Mouse (Mus musculus): Measurements from ENCODE around the gene Kif3c. TPM values are rescaled to one million over a fixed set of nuclear protein-coding genes. Genes with fewer than 3 reads are reported as not detected.
A peak's percentile ranks its signal among the peaks of the same experiment; 100 is the strongest.
"Not testable (repeated sequence)": the region's sequence is repeated elsewhere in the genome, so short reads cannot be mapped to it uniquely, and the experiment has no call there.

Gene Kif3c
- total RNA-seq, 2 experiments from 2014 or later, result 24.0 to 30.5 TPM

DNA sequence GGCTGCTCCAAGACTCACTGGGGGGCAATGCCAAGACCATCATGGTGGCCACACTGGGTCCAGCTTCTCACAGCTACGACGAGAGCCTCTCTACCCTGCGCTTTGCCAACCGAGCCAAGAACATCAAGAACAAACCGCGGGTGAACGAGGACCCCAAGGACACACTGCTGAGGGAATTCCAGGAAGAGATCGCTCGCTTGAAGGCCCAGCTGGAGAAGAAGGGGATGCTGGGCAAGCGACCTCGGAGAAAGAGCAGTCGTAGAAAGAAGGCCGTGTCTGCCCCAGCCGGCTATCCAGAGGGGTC lies 2.0 kb downstream of the Kif3c start:
- DNase-seq (ENCODE audit: low spot score), result no peak

DNA sequence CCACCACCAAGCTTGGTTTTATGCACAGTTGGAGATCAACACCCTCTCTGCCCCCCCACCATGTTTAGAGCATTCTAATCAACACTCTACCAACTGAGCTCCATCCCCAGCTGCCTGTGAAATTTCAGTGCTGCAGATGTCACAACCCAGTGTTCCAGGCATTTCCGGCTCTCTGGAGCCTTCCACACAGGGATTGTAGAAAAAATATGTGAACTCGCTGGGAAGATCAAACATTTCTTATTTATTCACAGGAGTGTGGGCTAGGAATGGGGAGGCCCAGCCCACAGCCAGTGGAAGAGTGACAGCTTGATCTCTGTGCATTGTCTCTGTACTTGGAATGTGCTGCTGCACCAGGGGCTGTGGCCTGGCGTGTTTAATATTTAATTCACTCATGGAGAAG lies 3.8 kb downstream of the Kif3c start:
- no peak for DNase-seq (ENCODE audit: low spot score)

DNA sequence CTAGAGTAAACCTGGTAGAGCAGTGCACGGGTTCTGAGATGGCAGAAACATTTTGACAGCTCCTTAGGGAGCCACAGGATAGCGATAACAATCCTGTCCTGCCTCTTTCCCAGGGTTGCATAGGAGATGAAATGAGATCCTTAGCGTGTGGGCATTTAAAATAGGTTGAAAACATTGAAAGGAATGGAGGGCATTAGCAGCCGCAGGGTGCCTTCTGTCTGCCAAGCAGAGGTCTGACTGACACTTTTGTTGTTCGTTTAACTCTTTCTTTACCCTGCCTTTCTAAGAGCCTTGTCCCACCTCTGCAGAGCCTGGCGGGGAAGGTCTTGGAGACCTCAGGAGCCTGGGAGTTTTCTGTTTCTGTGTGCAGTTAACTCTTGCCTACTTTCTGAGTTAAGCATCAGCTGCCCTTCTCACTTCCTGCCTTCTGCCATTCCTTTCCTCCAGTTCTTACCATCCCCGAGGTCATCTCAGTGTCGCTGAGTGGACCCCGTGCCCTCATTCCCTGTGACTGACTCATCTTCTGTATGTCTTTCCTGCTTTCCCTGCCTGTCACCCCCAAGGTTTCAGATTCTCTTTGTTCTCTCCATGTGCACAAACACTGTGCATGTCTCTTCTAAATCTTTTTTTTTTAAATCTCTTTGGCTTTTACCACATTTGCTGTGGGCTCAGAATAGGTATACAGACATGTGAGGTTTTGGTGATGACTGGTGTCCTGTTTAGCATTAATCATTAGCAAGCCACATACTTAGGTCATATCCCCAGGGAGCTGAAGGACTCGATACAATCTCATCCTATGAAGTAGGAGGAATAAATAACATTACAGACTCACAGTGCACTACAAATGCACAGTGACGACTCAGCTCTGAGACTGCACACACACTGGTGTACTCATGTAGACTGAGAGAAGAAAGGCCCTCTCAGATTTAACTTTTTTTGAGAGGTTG lies 6.3 kb downstream of the Kif3c start:
- DNase-seq (ENCODE audit: low spot score), result no peak

DNA sequence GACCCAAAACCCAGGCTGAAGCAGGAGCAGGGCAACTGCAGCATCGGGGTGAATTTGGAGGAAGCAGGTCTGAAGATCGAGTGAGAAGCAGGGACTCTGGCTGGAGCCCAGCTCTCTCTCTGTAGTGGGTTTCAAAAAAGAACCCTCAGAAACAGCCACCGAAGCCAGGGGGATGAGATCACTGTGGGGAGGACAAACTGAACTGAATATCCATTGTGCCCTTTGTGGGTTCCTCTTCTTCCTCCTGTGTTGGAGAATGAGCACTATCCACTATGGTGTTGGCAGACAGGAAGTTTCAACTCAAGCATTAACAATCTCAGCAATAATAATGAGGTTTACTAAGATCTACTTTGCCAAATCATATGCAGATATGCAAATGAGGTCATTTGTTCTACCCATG lies 7.1 kb downstream of the Kif3c start:
- no peak for DNase-seq (ENCODE audit: low spot score)

DNA sequence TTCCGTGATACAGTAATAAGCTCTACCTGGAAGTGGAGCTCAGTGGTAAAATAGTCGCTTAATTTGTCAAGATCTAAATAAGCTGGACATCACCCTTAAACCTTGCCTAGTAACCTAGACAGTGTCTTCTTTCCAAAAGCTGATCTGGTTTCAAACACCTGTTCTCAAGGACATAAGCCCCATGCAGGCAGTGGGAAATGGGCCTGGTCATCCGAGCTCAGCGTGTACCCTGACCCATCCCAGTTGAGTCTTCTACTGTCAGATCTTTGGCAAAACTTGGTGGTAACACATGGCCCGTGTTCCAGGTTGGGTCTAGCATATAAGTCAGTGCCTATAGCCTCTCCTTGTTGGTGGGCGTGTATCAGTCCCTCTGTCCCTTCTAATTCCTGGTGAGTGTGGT lies 8.6 kb downstream of the Kif3c start:
- peak; percentile 74 for DNase-seq (ENCODE audit: low spot score)

DNA sequence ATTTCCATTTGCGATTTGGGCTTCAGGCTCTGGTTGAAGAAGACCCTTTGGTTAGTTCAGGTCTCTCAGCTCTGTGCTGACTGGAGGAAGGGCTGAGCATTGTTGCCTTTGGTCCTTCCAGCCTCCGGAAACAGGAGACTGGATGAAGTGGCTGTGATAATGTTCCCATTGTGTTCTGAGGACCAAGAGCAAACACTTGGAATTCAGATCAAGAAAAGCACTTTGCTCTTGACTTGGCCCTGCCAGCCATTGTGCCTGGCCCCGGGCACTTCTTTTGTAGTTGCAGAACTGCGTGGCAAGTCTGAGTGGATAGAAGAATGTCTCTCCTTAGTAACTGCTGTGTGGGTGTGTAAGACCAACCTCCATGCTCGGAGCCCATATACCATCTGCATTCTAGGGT lies 9.6 kb downstream of the Kif3c start:
- DNase-seq (ENCODE audit: low spot score), result no peak

DNA sequence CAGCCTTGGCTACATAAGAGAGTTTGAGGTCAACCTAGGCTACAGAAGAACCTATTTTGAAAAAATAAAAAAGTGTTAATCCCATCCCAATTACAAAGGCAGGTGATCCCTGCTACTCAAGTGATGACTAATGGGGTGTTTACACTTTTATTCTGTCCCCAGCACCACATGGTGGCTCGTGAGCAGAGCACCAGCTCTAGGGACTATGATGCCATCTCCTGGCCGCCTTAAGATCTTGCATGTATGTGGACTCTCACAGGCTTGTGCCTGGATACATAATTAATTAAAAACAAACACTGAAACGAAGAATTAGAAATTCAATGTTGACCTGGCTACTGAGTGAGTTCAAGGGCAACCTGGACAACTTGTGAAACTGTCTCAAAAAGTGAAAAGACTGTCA lies 12.3 kb downstream of the Kif3c start:
- DNase-seq (ENCODE audit: low spot score), result no peak

DNA sequence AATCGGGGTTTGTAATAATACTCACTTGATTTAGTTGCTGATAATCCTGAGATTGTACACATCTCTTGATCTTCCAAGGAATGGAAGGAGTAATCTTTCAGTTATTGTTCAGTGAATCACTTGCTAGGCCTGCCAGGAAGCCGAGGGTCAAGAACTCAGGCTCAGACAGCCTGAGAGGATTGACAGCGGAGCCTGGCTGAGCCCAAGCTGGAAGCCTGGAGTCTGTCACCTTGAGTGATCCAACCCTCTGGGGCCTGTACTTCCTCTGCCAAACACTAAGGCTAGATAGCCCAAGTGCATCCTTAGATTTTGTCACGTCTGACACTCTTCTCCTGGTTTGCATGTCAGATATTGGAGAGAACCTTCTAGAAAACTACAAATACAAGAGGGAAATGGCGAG lies 12.8 kb downstream of the Kif3c start:
- no peak for DNase-seq (ENCODE audit: low spot score)

DNA sequence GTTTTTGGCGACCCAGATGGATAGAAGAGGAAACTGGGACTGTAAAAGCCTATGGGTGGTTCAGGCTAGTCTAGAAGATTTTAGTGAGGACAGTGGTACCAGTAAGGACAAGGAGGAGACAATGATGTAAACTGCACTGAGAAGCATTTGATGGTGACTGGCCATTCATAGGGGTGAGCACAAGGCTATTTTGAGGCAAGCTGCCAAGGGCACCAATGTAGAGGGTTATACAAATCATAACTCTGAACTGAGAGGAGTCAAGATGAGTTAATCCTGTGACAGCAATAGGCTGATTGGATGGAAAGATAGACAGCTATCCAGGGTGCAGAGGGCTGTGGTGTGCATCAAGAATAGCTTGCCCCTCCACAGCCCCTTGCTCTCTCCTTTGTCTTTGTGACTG lies 19.9 kb downstream of the Kif3c start:
- DNase-seq (ENCODE audit: low spot score), result no peak

DNA sequence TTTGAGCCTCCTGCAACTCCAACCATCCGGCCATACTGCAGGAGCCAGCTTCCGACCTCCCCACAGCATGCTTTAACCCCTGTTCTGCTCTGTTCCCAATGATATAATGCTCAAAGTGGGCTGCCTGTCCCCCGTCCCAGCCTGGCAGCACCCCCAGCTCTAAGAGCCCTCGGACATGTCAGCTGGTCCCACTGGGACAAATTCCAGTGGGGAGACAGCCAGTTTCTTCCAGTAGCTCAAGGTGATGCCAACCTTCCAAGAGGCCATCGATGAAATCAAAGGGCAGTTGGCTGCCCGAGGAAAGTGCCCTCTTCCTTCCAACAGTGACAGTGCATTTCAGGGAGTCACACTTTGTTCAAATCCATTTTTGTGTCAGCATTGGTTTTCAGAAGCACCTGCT lies 20.3 kb downstream of the Kif3c start:
- DNase-seq (ENCODE audit: low spot score), result no peak

DNA sequence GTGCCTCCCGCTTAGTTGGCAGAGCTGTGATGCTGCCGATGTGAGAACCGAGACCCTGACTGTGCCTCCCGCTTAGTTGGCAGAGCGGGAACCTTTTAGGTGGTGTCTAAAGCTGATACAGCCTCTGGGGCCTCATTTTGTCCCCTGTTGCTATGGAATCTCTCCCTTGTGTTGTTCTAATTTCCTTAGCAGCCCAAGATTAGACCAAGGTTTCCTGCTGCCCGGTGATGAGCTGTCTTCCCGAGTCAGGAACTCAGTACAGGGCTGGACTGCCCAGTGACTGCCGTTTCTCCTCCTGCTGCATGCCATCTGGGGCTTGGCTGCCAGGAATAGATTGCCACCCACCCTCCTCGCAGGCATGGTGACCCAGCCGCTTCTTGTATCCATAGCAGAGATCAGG lies 21.0 kb downstream of the Kif3c start:
- DNase-seq (ENCODE audit: low spot score), result no peak

DNA sequence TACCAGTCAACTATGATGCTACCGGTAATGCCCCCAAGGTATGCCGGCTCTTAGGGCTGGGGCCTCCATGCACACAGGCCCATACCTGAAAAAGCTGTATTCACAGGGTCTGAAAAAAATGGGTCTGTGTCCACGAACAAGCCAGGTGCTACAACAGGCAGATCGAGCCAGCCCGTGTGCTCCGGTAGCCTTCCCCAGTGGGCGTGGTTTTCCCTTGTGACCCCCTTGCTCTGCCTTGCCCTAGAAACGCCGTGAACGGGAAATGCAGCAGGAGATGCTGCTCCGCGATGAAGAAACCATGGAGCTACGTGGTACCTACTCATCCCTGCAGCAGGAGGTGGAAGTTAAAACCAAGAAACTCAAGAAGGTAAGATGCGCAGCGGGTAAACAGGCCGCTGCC lies 23.0 kb downstream of the Kif3c start:
- no peak for DNase-seq (ENCODE audit: low spot score)

DNA sequence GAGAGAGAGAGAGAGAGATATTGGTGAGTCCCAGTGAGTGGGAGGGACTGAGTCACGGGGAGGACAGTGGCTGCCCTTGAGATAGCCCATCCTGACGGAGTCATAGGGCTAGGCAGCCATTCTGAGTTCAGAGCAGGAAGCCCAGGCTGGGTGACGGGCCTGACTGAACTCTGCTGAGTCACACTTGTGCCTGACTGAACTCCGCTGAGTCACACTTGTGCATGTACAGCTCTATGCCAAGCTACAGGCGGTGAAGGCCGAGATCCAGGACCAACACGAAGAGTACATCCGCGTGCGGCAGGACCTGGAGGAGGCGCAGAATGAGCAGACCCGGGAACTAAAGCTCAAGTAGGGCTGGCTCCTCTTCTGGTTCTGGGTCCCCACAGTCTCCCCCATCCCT lies 24.5 kb downstream of the Kif3c start:
- DNase-seq (ENCODE audit: low spot score), result no peak

DNA sequence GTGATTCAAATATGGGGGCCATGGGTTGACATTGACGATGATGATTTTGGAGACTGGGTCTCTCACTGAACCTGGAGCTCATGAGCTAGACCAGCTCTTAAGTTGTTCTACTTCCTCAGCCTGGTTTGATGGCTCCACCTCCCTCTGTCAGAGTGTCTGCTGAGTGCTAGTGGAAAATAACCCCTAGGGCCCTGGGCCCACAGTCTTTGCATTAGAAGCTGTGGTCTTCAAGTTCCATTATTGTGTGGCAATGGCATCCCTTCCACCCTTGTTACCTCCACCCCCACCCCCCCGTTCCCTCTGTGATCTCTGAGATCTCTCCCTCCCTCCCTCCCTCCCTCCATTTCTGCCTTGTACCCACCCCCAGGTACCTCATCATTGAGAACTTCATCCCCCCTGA lies 25.1 kb downstream of the Kif3c start:
- DNase-seq (ENCODE audit: low spot score), result no peak

DNA sequence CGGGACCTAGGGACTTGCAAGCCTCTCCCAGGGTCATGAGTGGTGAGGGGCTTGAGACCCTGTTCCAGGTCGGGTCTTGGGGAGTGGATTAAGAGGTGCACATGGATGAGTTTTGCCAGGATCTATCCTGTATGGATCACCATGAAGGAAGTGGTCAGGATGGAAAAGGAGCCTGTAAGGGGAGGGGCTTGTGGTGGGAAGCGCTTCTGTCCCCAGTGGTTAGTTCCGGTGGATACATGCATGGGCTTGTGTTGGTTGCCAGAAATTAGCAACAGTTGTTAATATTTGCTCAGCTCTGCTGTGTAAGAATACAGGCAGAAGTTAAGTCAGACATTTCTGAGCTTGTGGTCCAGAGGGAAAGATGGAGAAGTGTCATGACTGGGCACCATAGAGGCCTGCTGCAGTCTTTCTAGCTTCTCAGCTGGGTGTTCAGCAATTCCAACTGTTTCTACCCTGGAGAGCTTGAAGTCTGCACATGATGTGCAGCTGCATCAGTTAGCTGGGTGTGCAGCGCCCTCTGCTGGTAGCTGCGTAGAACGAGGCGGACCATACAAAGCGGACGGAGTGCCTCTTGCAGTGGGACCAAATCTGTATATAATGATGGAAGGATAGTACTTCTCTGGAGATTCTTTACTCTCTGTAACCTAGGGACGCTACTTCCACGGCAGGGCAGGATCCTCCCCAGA lies 25.8 kb downstream of the Kif3c start:
- DNase-seq (ENCODE audit: low spot score), result peak; percentile 87

DNA sequence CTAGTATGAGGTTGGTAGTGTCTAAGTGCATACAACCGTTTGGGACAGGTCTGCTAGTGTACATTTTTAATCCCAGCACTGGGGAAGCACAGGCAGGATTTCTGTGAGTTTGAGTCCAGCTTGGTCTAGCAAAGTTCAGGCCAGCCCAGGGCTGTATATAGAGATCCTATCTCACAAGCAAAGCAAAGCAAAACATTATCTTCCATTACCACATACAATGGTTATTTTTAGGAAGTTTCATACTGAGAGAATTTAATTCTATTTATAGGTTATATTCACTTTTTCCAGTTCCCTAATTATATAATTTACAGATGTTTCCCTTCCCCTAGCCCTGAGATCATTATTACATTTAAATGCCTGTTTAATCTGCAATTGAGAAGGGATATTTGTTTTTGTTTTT lies 26.3 kb downstream of the Kif3c start:
- DNase-seq (ENCODE audit: low spot score), result no peak

DNA sequence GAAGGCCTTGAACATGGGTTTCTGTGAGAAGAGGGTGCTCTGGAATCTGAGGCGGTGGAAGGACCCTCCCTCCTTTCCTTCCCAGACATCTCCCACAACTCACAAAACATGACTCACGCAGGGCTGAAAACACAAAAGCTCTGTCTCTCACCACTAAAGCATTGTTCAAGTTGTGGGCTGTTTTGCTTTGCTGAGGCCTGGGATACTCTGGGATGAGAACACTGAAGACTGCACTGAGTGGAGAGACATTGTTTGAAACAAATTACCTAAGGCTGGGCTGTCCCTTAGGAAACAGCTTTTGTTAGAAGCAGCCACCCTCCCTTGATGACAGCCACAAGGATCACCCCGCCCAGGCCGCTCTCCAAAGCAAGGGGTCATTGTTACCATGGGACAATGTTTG lies 28.2 kb downstream of the Kif3c start:
- no peak for DNase-seq (ENCODE audit: low spot score)

DNA sequence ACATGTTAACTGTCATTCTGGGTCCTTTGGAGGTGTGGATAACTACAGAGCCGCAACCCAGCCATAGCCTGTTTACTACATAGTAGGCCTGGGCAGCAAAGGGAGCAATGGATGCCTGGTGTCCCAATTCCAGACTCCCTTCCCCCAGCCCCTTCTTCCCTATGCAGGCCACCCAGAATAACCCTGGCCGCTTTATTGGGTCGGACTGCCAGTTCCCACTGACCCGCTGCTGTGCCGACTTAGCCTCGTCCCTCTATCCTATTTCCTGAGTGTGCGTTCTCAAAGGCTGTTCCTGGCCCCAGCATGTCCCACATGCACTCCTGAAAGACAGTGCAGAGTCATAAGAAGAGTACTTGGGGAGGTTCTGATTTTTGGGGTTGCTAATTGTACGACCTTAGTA lies 32.0 kb downstream of the Kif3c start:
- DNase-seq (ENCODE audit: low spot score), result peak; percentile 69

DNA sequence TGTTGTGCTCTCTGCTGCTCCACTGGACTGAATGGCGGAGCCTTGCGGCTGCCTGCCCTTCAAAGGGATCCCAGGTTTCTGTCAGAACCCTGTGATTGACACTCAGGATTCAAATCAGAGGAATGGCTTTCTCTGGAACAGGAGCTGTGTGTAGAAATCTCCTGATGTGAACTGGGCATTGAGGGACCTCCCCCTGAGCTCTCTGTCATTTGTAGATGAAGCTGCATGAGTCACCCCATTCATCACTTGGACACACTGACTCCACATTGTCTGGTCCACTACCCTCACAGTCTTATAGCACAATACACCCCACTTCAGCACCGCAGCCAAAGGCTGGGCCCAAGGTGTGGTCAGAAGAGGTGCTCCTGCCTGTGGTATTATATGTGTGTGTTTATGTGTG lies 40.7 kb downstream of the Kif3c start:
- DNase-seq (ENCODE audit: low spot score), result not testable (repeated sequence)

DNA sequence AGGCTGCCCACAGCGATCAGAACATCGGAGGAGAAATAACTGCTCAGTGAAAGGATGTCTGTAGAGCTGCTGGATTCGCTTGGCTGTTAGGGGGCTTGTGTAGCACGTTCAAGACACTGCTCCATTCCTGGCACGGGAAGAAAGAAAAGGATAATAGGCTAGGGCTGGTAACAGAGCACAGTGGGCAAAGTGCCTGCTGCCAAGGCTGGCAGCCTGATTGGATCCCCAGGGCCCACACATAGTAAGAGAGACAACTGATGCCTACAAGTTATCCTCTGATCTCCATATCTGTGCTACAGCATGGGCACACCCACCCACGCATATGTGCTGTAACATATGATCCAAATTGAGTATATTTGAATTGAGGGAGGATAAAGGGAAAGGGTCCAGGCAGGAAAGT lies 41.7 kb downstream of the Kif3c start:
- DNase-seq (ENCODE audit: low spot score), result no peak

DNA sequence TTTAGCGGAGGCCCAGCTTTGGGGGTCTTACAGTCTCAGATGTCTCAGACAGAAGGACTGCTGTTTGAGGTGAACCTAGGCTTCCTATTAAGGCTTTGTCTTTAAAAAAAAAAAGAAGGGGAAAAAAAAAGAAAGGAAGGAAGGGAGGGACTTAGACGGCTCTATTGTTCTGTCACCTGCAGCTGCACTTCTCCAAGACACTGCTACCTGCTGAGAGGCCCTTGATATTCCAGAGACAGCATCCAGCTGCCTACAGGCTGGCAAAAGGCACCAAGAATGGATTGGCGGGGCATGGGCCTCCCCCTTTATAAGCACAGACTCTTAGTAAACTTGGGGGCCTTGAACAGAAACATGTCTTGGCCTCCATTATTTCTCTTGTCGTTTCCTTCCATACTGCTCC lies 50.0 kb downstream of the Kif3c start:
- no peak for DNase-seq (ENCODE audit: low spot score)

DNA sequence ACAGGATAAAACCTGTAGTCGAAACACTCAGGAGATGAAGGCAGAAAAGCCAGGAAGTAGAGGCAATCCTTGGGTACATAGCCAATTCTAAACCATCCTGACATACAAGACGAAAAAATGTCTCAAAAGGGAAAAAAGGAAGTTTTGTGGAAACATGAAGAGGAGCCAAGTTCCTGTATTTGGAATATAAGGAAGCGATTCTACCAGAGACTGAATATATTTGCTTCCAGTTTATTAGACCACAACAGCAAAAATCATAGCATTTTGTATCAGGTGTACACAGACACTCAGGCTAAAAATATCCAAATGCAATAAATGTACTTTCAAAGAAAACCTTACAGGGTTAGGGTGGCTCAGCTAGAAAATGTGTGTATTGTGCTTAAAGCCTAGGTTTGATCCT lies 53.8 kb downstream of the Kif3c start:
- DNase-seq (ENCODE audit: low spot score), result no peak

DNA sequence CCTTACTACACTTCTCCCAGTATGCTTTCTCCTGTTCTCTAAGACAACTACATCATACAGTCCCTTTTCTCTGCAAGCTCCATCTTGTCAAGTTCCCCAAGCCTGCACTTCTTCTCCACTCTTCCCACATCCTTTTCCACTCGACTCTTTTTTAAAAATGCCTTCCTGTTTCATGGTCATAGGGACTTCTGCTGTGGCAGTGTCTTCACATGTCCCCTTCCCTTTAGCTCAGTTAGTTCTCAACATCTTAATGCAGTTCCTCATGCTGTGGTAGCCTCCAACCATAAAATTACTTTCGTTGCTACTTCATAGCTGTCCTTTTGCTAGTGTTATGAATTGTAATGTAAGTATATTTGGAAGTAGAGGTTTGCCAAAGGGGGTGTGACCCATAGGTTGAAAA lies 55.6 kb downstream of the Kif3c start:
- no peak for DNase-seq (ENCODE audit: low spot score)

Measured in gastrocnemius, adult 18-20 months (tissue).